Mouse (Mus musculus) forebrain, embryonic 14.5 days (tissue): ENCODE results near the gene Chn1. TPM values are rescaled to one million over a fixed set of nuclear protein-coding genes. Genes with fewer than 3 reads are reported as not detected.
A peak's percentile ranks its signal among the peaks of the same experiment; 100 is the strongest.

Experiments
- ATAC-seq: fragments of 200-750 bp; cut with Nextera tagmentation; 2 replicates; pipeline ENCODE4 v1.8.0; 2017; ENCODE audit warnings: mild to moderate bottlenecking, moderate library complexity
- DNase-seq: peaks from one replicate; pipeline ENCODE4 v3.0.0-alpha.2; 2015; ENCODE audit warnings: low spot score
- H3K27ac ChIP-seq: fragments of 300-500 bp; sonication (generic); 2 replicates; pipeline ENCODE4 v1.5.1; 2014; ENCODE audit warnings: low read depth, mild to moderate bottlenecking, control low read depth, low read length, moderate library complexity
- H3K27me3 ChIP-seq: fragments of 300-500 bp; sonication (generic); replicated peaks from 2 replicates; pipeline ENCODE4 v1.6.1; 2014; ENCODE audit warnings: low read length, control low read depth, mixed read lengths; ENCODE audit not compliant: control insufficient read depth, insufficient read depth
- H3K36me3 ChIP-seq: fragments of 300-500 bp; sonication (generic); 2 replicates; pipeline ENCODE4 v1.6.1; 2014; ENCODE audit warnings: low read length, control low read depth; ENCODE audit not compliant: control insufficient read depth, insufficient read depth
- H3K4me1 ChIP-seq: fragments of 300-500 bp; sonication (generic); 2 replicates; pipeline ENCODE4 v1.6.1; 2014; ENCODE audit warnings: antibody characterized with exemption, low read length, control low read depth; ENCODE audit not compliant: control insufficient read depth, insufficient read depth
- H3K4me2 ChIP-seq: fragments of 300-500 bp; sonication (generic); 2 replicates; pipeline ENCODE4 v1.6.1; 2014; ENCODE audit warnings: mild to moderate bottlenecking, control low read depth, low read length
- H3K4me3 ChIP-seq: fragments of 300-500 bp; sonication (generic); 2 replicates; pipeline ENCODE4 v1.5.1; 2014; ENCODE audit warnings: low read depth, low read length, control low read depth
- H3K9ac ChIP-seq: fragments of 300-500 bp; sonication (generic); 2 replicates; pipeline ENCODE4 v1.6.1; 2014; ENCODE audit warnings: mild to moderate bottlenecking, low read length, control low read depth, moderate library complexity
- H3K9me3 ChIP-seq: fragments of 300-500 bp; sonication (generic); replicated peaks from 2 replicates; pipeline ENCODE4 v1.6.1; 2016; ENCODE audit warnings: low read length, control low read depth, mixed read lengths; ENCODE audit not compliant: control insufficient read depth
- WGBS: fragments of 180-500 bp; shearing (Covaris S2); extraction: QIAGEN DNeasy Blood & Tissue Kit; methylation state at CpG from one replicate; pipeline ENCODE4 v1.1.7; 2014; 5-methylcytosine and 5-hydroxymethylcytosine counted together
- polyA plus RNA-seq: library from polyadenylated mRNA; unstranded; fragments of >200 nt; fragmentation: Nextera tagmentation; extraction: Ambion mirVana; gene quantifications from 2 replicates; pipeline ENCODE4 v1.2.1, GENCODE M21; 2014

The Chn1 gene
- polyA plus RNA-seq, 1 experiment from 2014 or later, result 93.5 TPM

DNA sequence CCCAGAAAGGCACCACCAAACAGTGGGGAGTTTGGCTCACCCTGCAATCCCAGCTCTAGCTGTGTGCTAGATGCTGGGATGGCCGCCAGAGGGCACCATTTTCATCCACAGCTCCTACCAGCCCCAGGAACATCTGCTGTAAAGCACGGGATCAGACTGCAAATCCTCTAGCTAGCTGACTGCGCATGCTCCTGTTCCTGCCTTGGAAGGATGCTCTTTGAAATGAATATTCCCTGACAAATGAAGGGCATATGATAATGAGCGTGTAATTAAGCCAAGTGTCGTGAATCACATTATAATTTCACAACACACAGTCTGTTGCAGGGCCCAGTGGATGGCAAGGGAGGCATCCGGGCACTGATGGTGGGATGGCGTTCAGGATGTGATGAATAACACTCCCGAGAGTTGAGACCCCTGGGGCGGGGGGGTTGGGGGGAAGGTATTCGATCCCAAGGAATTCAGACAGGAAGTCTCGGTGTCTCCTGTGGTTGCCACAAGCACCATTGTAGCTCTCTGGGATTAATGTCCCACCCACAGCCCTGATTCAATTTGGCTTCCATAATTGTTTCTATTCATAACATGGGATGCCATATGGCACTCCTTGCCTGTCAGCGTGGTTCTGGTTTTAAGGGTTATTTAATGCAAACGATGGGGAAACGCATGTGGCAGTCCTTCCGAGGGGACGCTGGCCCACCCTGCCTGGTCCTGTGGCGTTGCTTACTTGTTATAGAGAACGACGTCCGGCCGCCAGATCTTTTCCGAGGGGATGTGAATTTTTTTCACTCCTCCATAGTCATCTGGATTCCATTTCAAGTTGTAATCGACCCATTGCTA, 202.4 kb downstream of the Chn1 start:
- WGBS, result 21% methylated on average over 23 of the region's 23 CpGs
- Histone ChIP-seq H3K4me1 (peaks cover 4% of the 10 kb centered on the region; the same call in 1 of the 2 replicates), H3K27me3 (no peaks in the 10 kb centered on the region), H3K27ac (peak overlapping the region; percentile 83), H3K9me3 (no peaks in the 10 kb centered on the region), H3K9ac (peak overlapping the region; percentile 38), H3K4me2 (peak overlapping the region; percentile 51), H3K36me3 (no peaks in the 10 kb centered on the region), H3K4me3 (peak overlapping the region; percentile 24)
- ATAC-seq (peak; percentile 95), DNase-seq (peak; percentile 99)

- H3K4me1 ChIP-seq, result peaks cover 4% of the 10 kb centered on the region; the same call in 1 of the 2 replicates
- no peak for ATAC-seq
- no peaks in the 10 kb centered on the region for H3K9me3 ChIP-seq
- DNase-seq, result no peak
- whole genome bisulfite sequencing, result 72% methylated on average over 6 of the region's 6 CpGs
- H3K4me3 ChIP-seq, result no peak overlapping the region
- H3K27ac ChIP-seq, result no peak overlapping the region
- no peaks in the 10 kb centered on the region for H3K27me3 ChIP-seq
- no peak overlapping the region for H3K9ac ChIP-seq
- no peak overlapping the region for H3K4me2 ChIP-seq
- H3K36me3 ChIP-seq, result no peaks in the 10 kb centered on the region
These were observed 203.2 kb downstream of the Chn1 start for GRCm38 (mm10) chr2:73571901-73572300.

DNA sequence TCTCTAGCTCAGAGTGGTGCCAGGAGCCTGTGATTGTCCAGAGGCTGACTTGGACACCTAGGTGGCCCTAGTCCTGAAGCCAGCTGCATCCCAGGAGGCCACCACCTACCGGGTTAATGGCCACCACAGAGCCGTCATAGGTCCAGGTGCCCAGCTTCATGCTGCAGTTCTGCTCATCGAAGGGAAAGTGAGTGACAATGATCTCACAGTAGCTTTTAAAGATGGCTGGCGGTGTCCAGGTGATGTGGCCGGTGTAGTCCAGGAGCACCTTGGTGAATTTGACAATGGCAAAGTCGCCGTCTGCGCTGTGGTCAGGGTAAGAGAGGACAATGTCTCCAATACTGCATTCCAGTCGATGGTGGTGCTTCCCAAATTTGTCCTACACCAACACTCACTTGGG, 203.8 kb downstream of the Chn1 start:
- no peak overlapping the region for H3K4me3 ChIP-seq
- DNase-seq, result no peak
- WGBS, result 95% methylated on average over 9 of the region's 9 CpGs

DNA sequence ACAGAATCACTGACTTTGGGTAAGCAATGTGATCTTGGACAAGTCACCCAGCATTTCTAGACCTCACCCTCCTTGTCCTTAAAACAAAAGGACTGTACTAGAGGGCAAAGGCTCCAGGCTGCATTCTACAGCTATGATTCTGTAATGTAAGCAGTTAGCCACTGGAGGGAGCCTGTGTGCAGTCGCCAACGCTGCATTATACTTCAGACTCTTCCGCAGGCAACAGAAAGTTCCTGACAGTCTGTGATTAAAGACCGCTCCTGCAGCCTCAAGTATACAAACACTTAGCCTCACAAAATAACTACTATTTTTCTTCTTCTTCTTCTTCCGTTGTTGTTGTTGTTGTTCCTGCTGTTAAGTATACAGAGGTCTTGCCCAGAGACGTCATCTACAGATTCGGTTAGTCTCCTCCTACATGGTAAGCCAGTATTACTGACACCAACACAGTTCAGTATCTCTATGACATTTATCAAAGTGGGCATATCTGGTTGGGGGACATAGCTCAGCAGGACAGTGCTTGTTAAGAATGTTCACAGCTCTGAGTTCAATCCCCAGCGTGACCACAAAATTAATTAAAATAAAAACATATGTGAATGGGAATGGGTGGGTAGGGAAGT, 208.0 kb downstream of the Chn1 start:
- Histone ChIP-seq H3K4me2 (0 out of 2 replicates have a peak overlapping the region, but pooled peaks have one; percentile 26), H3K27me3 (no peaks in the 10 kb centered on the region), H3K4me3 (no peak overlapping the region), H3K4me1 (no peaks in the 10 kb centered on the region), H3K27ac (no peak overlapping the region), H3K9me3 (no peaks in the 10 kb centered on the region), H3K9ac (no peak overlapping the region), H3K36me3 (no peaks in the 10 kb centered on the region)
- 26% methylated on average over 8 of the region's 8 CpGs for WGBS
- DNase-seq (peak; percentile 82), ATAC-seq (peak; percentile 65)

More for the DNA sequence above, 203.8 kb downstream of the Chn1 start:
- Histone ChIP-seq H3K27ac (no peak overlapping the region), H3K36me3 (no peaks in the 10 kb centered on the region), H3K9me3 (no peaks in the 10 kb centered on the region), H3K4me1 (peaks cover 4% of the 10 kb centered on the region; the same call in 1 of the 2 replicates), H3K9ac (no peak overlapping the region), H3K4me2 (no peak overlapping the region), H3K27me3 (no peaks in the 10 kb centered on the region)
- ATAC-seq, result no peak

- H3K4me1 ChIP-seq, result peaks cover 4% of the 10 kb centered on the region; the same call in 1 of the 2 replicates
- no peak overlapping the region for H3K27ac ChIP-seq
- no peaks in the 10 kb centered on the region for H3K9me3 ChIP-seq
- H3K4me2 ChIP-seq, result no peak overlapping the region
- H3K4me3 ChIP-seq, result no peak overlapping the region
- ATAC-seq (no peak), DNase-seq (peak; percentile 55)
- WGBS, result 18% methylated on average over 7 of the region's 7 CpGs
- H3K27me3 ChIP-seq, result no peaks in the 10 kb centered on the region
- H3K9ac ChIP-seq, result no peak overlapping the region
- H3K36me3 ChIP-seq, result no peaks in the 10 kb centered on the region
These were observed 209.0 kb downstream of the Chn1 start for GRCm38 (mm10) chr2:73566162-73566561.

DNA sequence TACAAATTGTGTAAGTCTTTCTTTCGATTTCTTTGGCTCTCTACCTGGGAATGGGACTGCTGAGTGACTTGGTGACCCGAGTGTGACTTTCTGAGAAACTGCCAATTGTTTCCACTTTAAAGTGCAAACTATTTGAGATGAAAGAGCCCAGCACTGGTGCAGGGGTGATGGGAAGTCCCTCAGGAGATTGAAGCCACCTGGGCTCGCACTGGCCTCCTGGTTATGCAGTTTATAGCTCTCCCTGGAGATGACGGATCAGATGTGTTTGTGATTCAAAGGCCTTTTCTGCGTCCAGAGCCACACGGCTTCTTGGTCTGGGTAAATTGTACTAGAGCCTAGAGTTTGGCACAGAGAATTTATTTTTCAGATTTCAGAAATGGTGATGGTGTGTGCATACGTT, 211.5 kb downstream of the Chn1 start:
- no peak overlapping the region for H3K9ac ChIP-seq
- no peak overlapping the region for H3K27ac ChIP-seq
- no peaks in the 10 kb centered on the region for H3K27me3 ChIP-seq
- ATAC-seq, result no peak
- H3K4me1 ChIP-seq, result peaks cover 4% of the 10 kb centered on the region; the same call in 1 of the 2 replicates
- no peak overlapping the region for H3K4me3 ChIP-seq
- H3K4me2 ChIP-seq, result no peak overlapping the region
- H3K36me3 ChIP-seq, result no peaks in the 10 kb centered on the region
- no peak for DNase-seq
- 87% methylated on average over 7 of the region's 7 CpGs for WGBS
- H3K9me3 ChIP-seq, result no peaks in the 10 kb centered on the region

DNA sequence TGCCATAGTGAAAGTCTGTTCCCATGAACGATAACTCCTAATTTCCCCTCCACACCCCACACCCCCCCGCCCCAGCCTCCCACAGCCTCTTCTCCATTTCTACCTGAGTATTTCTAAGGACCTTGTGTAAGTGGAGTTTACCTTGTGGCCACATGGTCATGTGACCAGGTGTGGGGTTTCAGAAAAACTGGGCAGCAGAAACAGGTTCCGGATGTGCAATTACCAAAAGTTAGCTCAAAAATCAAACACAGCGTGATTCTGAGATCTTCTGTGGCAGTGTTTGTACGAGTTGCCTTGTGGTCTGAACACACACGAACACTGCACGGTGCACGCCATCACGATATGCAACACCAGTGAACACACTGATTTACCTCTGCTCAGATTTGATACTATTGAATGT, 212.5 kb downstream of the Chn1 start:
- Histone ChIP-seq H3K27ac (no peak overlapping the region), H3K36me3 (no peaks in the 10 kb centered on the region), H3K9me3 (no peaks in the 10 kb centered on the region), H3K9ac (no peak overlapping the region), H3K4me2 (no peak overlapping the region), H3K27me3 (no peaks in the 10 kb centered on the region), H3K4me1 (peaks cover 4% of the 10 kb centered on the region; the same call in 1 of the 2 replicates), H3K4me3 (no peak overlapping the region)
- DNase-seq (no peak), ATAC-seq (no peak)
- WGBS, result 94% methylated on average over 9 of the region's 9 CpGs

DNA sequence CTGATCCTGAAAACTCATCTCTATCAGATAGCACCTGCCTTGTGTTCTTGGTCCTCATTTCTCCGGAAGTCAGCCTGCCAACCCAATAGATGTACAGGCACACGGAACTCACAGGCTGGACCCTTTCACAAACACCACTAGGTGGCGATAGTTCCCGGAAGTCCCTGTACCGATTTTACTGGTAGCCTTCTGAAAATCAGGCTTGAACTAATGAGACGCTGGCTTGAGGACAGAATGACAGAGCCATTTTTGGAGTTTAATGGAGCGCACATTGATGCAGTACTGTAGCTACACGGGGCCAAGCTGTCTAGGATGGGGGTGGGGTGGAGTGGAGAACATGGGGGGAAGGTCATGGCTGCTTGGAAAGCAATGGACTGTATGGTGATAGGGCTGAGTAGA, 213.5 kb downstream of the Chn1 start:
- no peaks in the 10 kb centered on the region for H3K27me3 ChIP-seq
- no peak overlapping the region for H3K27ac ChIP-seq
- H3K9me3 ChIP-seq, result no peaks in the 10 kb centered on the region
- ATAC-seq (peak; percentile 74), DNase-seq (peak; percentile 89)
- H3K4me3 ChIP-seq, result peak overlapping the region; percentile 32
- no peaks in the 10 kb centered on the region for H3K36me3 ChIP-seq
- peak overlapping the region; percentile 66 for H3K4me2 ChIP-seq
- H3K4me1 ChIP-seq, result peaks cover 4% of the 10 kb centered on the region; the same call in 1 of the 2 replicates
- peak overlapping the region; percentile 54; the same call in 1 of the 2 replicates for H3K9ac ChIP-seq
- WGBS, result 2% methylated on average over 8 of the region's 8 CpGs
